Mouse (Mus musculus) heart, postnatal 0 days (tissue): ENCODE measurements around the gene Gm9821.

Experiments
- CTCF ChIP-seq: IDR thresholded peaks from 2 replicates; pipeline ENCODE4 v1.5.1; 2016; ENCODE audit warnings: antibody characterized with exemption, control low read depth, low read depth
- EP300 ChIP-seq: IDR thresholded peaks from 2 replicates; pipeline ENCODE4 v1.6.1; 2016; ENCODE audit warnings: antibody characterized with exemption, low read depth

- TF ChIP-seq CTCF, result no peak
- no peak for TF ChIP-seq EP300
Observed at GRCm38 (mm10) chr2:91906141-91906540, 39.4 kb upstream of the Gm9821 start.
